Mouse (Mus musculus) hindbrain, embryonic 10.5 days (tissue): ENCODE results near the gene Tex46. TPM values are rescaled to one million over a fixed set of nuclear protein-coding genes. Genes with fewer than 3 reads are reported as not detected.

Source experiments
- DNase-seq: peaks from one replicate; pipeline ENCODE4 v3.0.0-alpha.2; 2017; ENCODE audit warnings: low spot score
- H3K27ac ChIP-seq: fragments of 300-500 bp; sonication (generic); 2 replicates; pipeline ENCODE4 v1.5.1; 2016; ENCODE audit warnings: mild to moderate bottlenecking, moderate library complexity
- H3K27me3 ChIP-seq: fragments of 300-500 bp; sonication (generic); 2 replicates; pipeline ENCODE4 v1.6.1; 2016; ENCODE audit warnings: mild to moderate bottlenecking; ENCODE audit not compliant: poor library complexity, insufficient read depth, severe bottlenecking
- H3K36me3 ChIP-seq: fragments of 300-500 bp; sonication (generic); 2 replicates; pipeline ENCODE4 v1.6.1; 2016; ENCODE audit warnings: mild to moderate bottlenecking, moderate library complexity
- H3K4me1 ChIP-seq: fragments of 300-500 bp; sonication (generic); replicated peaks from 2 replicates; pipeline ENCODE4 v1.6.1; 2016; ENCODE audit warnings: mild to moderate bottlenecking
- H3K4me3 ChIP-seq: fragments of 300-500 bp; sonication (generic); 2 replicates; pipeline ENCODE4 v1.5.1; 2016; ENCODE audit warnings: mild to moderate bottlenecking, moderate library complexity
- H3K9me3 ChIP-seq: fragments of 300-500 bp; sonication (generic); 2 replicates; pipeline ENCODE4 v1.6.1; 2016; ENCODE audit warnings: mild to moderate bottlenecking, moderate library complexity
- WGBS: fragments of 180-500 bp; shearing (Covaris S2); methylation state at CpG from one replicate; pipeline ENCODE4 v1.1.7; 2016; 5-methylcytosine and 5-hydroxymethylcytosine counted together
- polyA plus RNA-seq: library from polyadenylated mRNA; unstranded; fragments of >200 nt; fragmentation: Nextera tagmentation; extraction: Ambion mirVana; gene quantifications from 2 replicates; pipeline ENCODE4 v1.2.1, GENCODE M21; 2016

Gene Tex46
- not detected in 2 replicates for polyA plus RNA-seq

GRCm38 (mm10) chr4:136610387-136610856 lies at the start of gene Tex46:
Gene Tex46 (plus strand): TSS chr4:136610437.
- H3K36me3 ChIP-seq = no peaks in the 10 kb centered on the region
- no peak within 1 kb of the TSS for H3K4me3 ChIP-seq
- H3K4me1 ChIP-seq = 0 out of 2 replicates have a peak, but pooled peaks cover 5% of the 10 kb centered on the region
- 64% methylated on average over 4 of the region's 4 CpGs for WGBS
- H3K27ac ChIP-seq = no peak within 1 kb of the TSS
- H3K27me3 ChIP-seq = no peaks in the 10 kb centered on the region
- DNase-seq = no peak
- H3K9me3 ChIP-seq = no peaks in the 10 kb centered on the region

- Histone ChIP-seq H3K4me1 (no peaks in the 10 kb centered on the region), H3K27me3 (no peaks in the 10 kb centered on the region), H3K4me3 (no peak overlapping the region), H3K9me3 (no peaks in the 10 kb centered on the region), H3K27ac (no peak overlapping the region), H3K36me3 (peaks cover 100% of the 10 kb centered on the region)
- 91% methylated on average over 6 of the region's 6 CpGs for WGBS
- DNase-seq = no peak
Observed at GRCm38 (mm10) chr4:136562755-136563154, 47.5 kb upstream of the Tex46 start.

GRCm38 (mm10) chr4:136568629-136569028 lies 41.6 kb upstream of the Tex46 start:
- Histone ChIP-seq H3K4me3 (no peak overlapping the region), H3K9me3 (no peaks in the 10 kb centered on the region), H3K4me1 (no peaks in the 10 kb centered on the region), H3K27me3 (no peaks in the 10 kb centered on the region), H3K36me3 (peaks cover 100% of the 10 kb centered on the region), H3K27ac (no peak overlapping the region)
- no peak for DNase-seq
- WGBS = 85% methylated on average over 3 of the region's 3 CpGs

GRCm38 (mm10) chr4:136569998-136570397 lies 40.2 kb upstream of the Tex46 start:
- no peak for DNase-seq
- Histone ChIP-seq H3K36me3 (peaks cover 98% of the 10 kb centered on the region), H3K4me1 (no peaks in the 10 kb centered on the region), H3K4me3 (no peak overlapping the region), H3K27me3 (no peaks in the 10 kb centered on the region), H3K9me3 (no peaks in the 10 kb centered on the region), H3K27ac (no peak overlapping the region)

GRCm38 (mm10) chr4:136581885-136582284 lies 28.4 kb upstream of the Tex46 start:
- no peaks in the 10 kb centered on the region for H3K9me3 ChIP-seq
- DNase-seq = no peak
- 92% methylated on average over 3 of the region's 3 CpGs for WGBS
- H3K4me1 ChIP-seq = peaks cover 4% of the 10 kb centered on the region; the same call in 1 of the 2 replicates
- peaks cover 23% of the 10 kb centered on the region for H3K36me3 ChIP-seq
- no peak overlapping the region for H3K27ac ChIP-seq
- no peak overlapping the region for H3K4me3 ChIP-seq
- no peaks in the 10 kb centered on the region for H3K27me3 ChIP-seq

- Histone ChIP-seq H3K4me3 (no peak overlapping the region), H3K27ac (no peak overlapping the region), H3K36me3 (peaks cover 41% of the 10 kb centered on the region), H3K4me1 (peaks cover 13% of the 10 kb centered on the region; the same call in 1 of the 2 replicates), H3K27me3 (no peaks in the 10 kb centered on the region), H3K9me3 (no peaks in the 10 kb centered on the region)
- DNase-seq = no peak
- WGBS = 83% methylated on average over 4 of the region's 4 CpGs
Observed at GRCm38 (mm10) chr4:136587221-136587827, 22.9 kb upstream of the Tex46 start.

GRCm38 (mm10) chr4:136588003-136588402 lies 22.2 kb upstream of the Tex46 start:
- no peak for DNase-seq
- Histone ChIP-seq H3K27me3 (no peaks in the 10 kb centered on the region), H3K36me3 (peaks cover 47% of the 10 kb centered on the region), H3K27ac (no peak overlapping the region), H3K9me3 (no peaks in the 10 kb centered on the region), H3K4me1 (peaks cover 13% of the 10 kb centered on the region; the same call in 1 of the 2 replicates), H3K4me3 (no peak overlapping the region)
- WGBS = 93% methylated on average over 4 of the region's 4 CpGs

GRCm38 (mm10) chr4:136592111-136592510 lies 18.1 kb upstream of the Tex46 start:
- 76% methylated on average over 4 of the region's 4 CpGs for WGBS

GRCm38 (mm10) chr4:136594006-136594405 lies 16.2 kb upstream of the Tex46 start:
- WGBS = 92% methylated on average over 2 of the region's 2 CpGs
- no peak overlapping the region for H3K4me3 ChIP-seq
- peaks cover 39% of the 10 kb centered on the region for H3K36me3 ChIP-seq
- no peaks in the 10 kb centered on the region for H3K27me3 ChIP-seq
- no peaks in the 10 kb centered on the region for H3K9me3 ChIP-seq
- H3K4me1 ChIP-seq = peaks cover 11% of the 10 kb centered on the region; the same call in 1 of the 2 replicates
- H3K27ac ChIP-seq = no peak overlapping the region
- DNase-seq = no peak

More at GRCm38 (mm10) chr4:136592111-136592510, 18.1 kb upstream of the Tex46 start:
- H3K4me3 ChIP-seq = no peak overlapping the region
- H3K9me3 ChIP-seq = no peaks in the 10 kb centered on the region
- no peak overlapping the region for H3K27ac ChIP-seq
- no peaks in the 10 kb centered on the region for H3K27me3 ChIP-seq
- no peak for DNase-seq
- H3K36me3 ChIP-seq = peaks cover 42% of the 10 kb centered on the region
- H3K4me1 ChIP-seq = peaks cover 13% of the 10 kb centered on the region; the same call in 1 of the 2 replicates

- H3K27me3 ChIP-seq = no peaks in the 10 kb centered on the region
- DNase-seq = no peak
- H3K4me3 ChIP-seq = no peak overlapping the region
- 93% methylated on average over 6 of the region's 6 CpGs for WGBS
- H3K27ac ChIP-seq = no peak overlapping the region
- H3K4me1 ChIP-seq = peaks cover 11% of the 10 kb centered on the region; the same call in 1 of the 2 replicates
- no peaks in the 10 kb centered on the region for H3K9me3 ChIP-seq
- peaks cover 41% of the 10 kb centered on the region for H3K36me3 ChIP-seq
Observed at GRCm38 (mm10) chr4:136595221-136595620, 15.0 kb upstream of the Tex46 start.

GRCm38 (mm10) chr4:136598268-136598876 lies 11.9 kb upstream of the Tex46 start:
- Histone ChIP-seq H3K9me3 (no peaks in the 10 kb centered on the region), H3K27me3 (no peaks in the 10 kb centered on the region), H3K4me3 (no peak overlapping the region), H3K27ac (no peak overlapping the region), H3K36me3 (peaks cover 23% of the 10 kb centered on the region), H3K4me1 (peaks cover 27% of the 10 kb centered on the region)
- WGBS = 96% methylated on average over 7 of the region's 7 CpGs
- DNase-seq = no peak

- DNase-seq = no peak
- peaks cover 20% of the 10 kb centered on the region for H3K4me1 ChIP-seq
- H3K27ac ChIP-seq = no peak overlapping the region
- no peaks in the 10 kb centered on the region for H3K9me3 ChIP-seq
- H3K4me3 ChIP-seq = 0 out of 2 replicates have a peak overlapping the region, but pooled peaks have one; percentile 99
- WGBS = 98% methylated on average over 3 of the region's 3 CpGs
- H3K36me3 ChIP-seq = peaks cover 17% of the 10 kb centered on the region; the same call in 1 of the 2 replicates
- no peaks in the 10 kb centered on the region for H3K27me3 ChIP-seq
Observed at GRCm38 (mm10) chr4:136599869-136600268, 10.4 kb upstream of the Tex46 start.

- H3K36me3 ChIP-seq = peaks cover 17% of the 10 kb centered on the region; the same call in 1 of the 2 replicates
- peaks cover 20% of the 10 kb centered on the region for H3K4me1 ChIP-seq
- WGBS = 88% methylated on average over 2 of the region's 2 CpGs
- H3K27me3 ChIP-seq = no peaks in the 10 kb centered on the region
- DNase-seq = no peak
- no peak overlapping the region for H3K27ac ChIP-seq
- peak overlapping the region; percentile 99 for H3K4me3 ChIP-seq
- no peaks in the 10 kb centered on the region for H3K9me3 ChIP-seq
Observed at GRCm38 (mm10) chr4:136600536-136600935, 9.7 kb upstream of the Tex46 start.
